Mouse (Mus musculus): Measurements from ENCODE around the gene Dnah11. TPM values are rescaled to one million over a fixed set of nuclear protein-coding genes. Genes with fewer than 3 reads are reported as not detected.

The Dnah11 gene
- polyA plus RNA-seq, 1 experiment from 2014 or later = 0.60 TPM

GRCm38 (mm10) chr12:118043130-118043647, 155.7 kb downstream of the Dnah11 start:
- H3K4me2 ChIP-seq (replicated peaks) = no peak overlapping the region
- H3K36me3 ChIP-seq = no peaks in the 10 kb centered on the region
- ATAC-seq (ENCODE audit: insufficient number of reproducible peaks, low FRiP score, low TSS enrichment, low read depth) = no peak
- no peaks in the 10 kb centered on the region for H3K9me3 ChIP-seq (replicated peaks)
- no peak overlapping the region for H3K27ac ChIP-seq (replicated peaks)
- no peak overlapping the region for H3K4me3 ChIP-seq (replicated peaks)
- H3K27me3 ChIP-seq = no peaks in the 10 kb centered on the region
- H3K4me1 ChIP-seq = no peaks in the 10 kb centered on the region
- 90% methylated on average over 1 of the region's 1 CpGs for WGBS
- H3K9ac ChIP-seq = no peak overlapping the region

GRCm38 (mm10) chr12:118042196-118042595, 156.6 kb downstream of the Dnah11 start:
- ATAC-seq (ENCODE audit: insufficient number of reproducible peaks, low FRiP score, low TSS enrichment, low read depth) = no peak
- Histone ChIP-seq H3K36me3 (no peaks in the 10 kb centered on the region), H3K9me3 (replicated peaks) (no peaks in the 10 kb centered on the region), H3K4me2 (replicated peaks) (no peak overlapping the region), H3K4me1 (no peaks in the 10 kb centered on the region), H3K9ac (no peak overlapping the region), H3K4me3 (replicated peaks) (no peak overlapping the region), H3K27ac (replicated peaks) (no peak overlapping the region), H3K27me3 (no peaks in the 10 kb centered on the region)
- WGBS = 83% methylated on average over 2 of the region's 2 CpGs

- Histone ChIP-seq H3K36me3 (no peaks in the 10 kb centered on the region), H3K4me1 (no peaks in the 10 kb centered on the region), H3K27ac (replicated peaks) (no peak overlapping the region), H3K4me3 (replicated peaks) (no peak overlapping the region), H3K9ac (no peak overlapping the region), H3K27me3 (no peaks in the 10 kb centered on the region), H3K9me3 (replicated peaks) (no peaks in the 10 kb centered on the region), H3K4me2 (replicated peaks) (no peak overlapping the region)
- ATAC-seq (ENCODE audit: insufficient number of reproducible peaks, low FRiP score, low TSS enrichment, low read depth) = no peak
- 89% methylated on average over 1 of the region's 1 CpGs for WGBS
Observed at GRCm38 (mm10) chr12:118034990-118035389, 163.9 kb downstream of the Dnah11 start.

DNA sequence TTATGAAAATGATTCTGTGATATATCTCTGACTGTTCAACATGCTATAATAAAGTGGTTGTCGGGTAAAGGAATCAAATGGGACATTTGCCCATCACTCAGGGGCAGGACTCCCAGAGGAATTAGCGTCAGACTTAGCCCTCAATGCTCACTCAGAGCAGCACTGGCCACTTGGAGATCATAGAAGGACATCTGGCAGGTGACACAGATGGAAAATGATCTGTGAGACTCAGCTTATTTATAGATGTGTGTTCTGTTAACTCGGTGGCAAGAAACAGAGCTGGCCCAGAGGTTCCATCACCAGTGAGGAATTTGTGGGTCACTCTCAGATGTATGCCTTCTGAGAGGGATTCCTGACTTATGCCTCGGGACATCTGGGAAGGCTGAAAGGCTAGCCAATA, 173.1 kb downstream of the Dnah11 start:
- Histone ChIP-seq H3K36me3 (no peaks in the 10 kb centered on the region), H3K4me2 (replicated peaks) (no peak overlapping the region), H3K27ac (replicated peaks) (no peak overlapping the region), H3K9ac (no peak overlapping the region), H3K4me3 (replicated peaks) (no peak overlapping the region), H3K27me3 (no peaks in the 10 kb centered on the region), H3K9me3 (replicated peaks) (no peaks in the 10 kb centered on the region), H3K4me1 (no peaks in the 10 kb centered on the region)
- 63% methylated on average over 4 of the region's 4 CpGs for WGBS
- no peak for ATAC-seq (ENCODE audit: insufficient number of reproducible peaks, low FRiP score, low TSS enrichment, low read depth)

DNA sequence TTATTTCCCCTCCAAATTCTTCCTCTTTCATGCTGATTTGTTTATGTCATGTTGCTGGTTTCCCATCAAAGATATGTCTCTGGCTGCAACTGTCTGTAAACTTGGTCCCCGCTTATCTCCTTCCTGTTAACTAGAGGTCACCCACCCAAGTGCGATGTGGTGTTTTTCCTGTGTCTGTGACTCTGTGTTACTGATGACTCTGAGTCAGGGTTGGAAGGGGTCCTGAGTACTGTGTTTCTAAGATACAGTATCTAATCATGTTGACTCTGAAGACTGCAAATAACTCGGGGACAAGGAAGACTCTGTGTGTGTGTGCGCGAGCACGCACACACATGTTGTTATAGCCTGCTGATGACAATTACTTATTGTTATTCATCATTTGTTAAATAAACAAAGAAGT, 179.9 kb downstream of the Dnah11 start:
- no peak overlapping the region for H3K27ac ChIP-seq (replicated peaks)
- H3K9me3 ChIP-seq (replicated peaks) = no peaks in the 10 kb centered on the region
- no peak overlapping the region for H3K4me3 ChIP-seq (replicated peaks)
- no peak overlapping the region for H3K9ac ChIP-seq
- H3K4me1 ChIP-seq = no peaks in the 10 kb centered on the region
- ATAC-seq (ENCODE audit: insufficient number of reproducible peaks, low FRiP score, low TSS enrichment, low read depth) = no peak
- no peak overlapping the region for H3K4me2 ChIP-seq (replicated peaks)
- H3K27me3 ChIP-seq = no peaks in the 10 kb centered on the region
- no peaks in the 10 kb centered on the region for H3K36me3 ChIP-seq
- 90% methylated on average over 6 of the region's 6 CpGs for WGBS

GRCm38 (mm10) chr12:118013872-118014271, 185.0 kb downstream of the Dnah11 start:
- Histone ChIP-seq H3K4me2 (replicated peaks) (no peak overlapping the region), H3K4me3 (replicated peaks) (no peak overlapping the region), H3K27ac (replicated peaks) (no peak overlapping the region), H3K4me1 (no peaks in the 10 kb centered on the region), H3K36me3 (no peaks in the 10 kb centered on the region), H3K27me3 (no peaks in the 10 kb centered on the region), H3K9me3 (replicated peaks) (no peaks in the 10 kb centered on the region), H3K9ac (no peak overlapping the region)
- WGBS = 90% methylated on average over 3 of the region's 3 CpGs
- no peak for ATAC-seq (ENCODE audit: insufficient number of reproducible peaks, low FRiP score, low TSS enrichment, low read depth)

- Histone ChIP-seq H3K9me3 (replicated peaks) (no peaks in the 10 kb centered on the region), H3K27ac (replicated peaks) (no peak overlapping the region), H3K4me3 (replicated peaks) (no peak overlapping the region), H3K27me3 (no peaks in the 10 kb centered on the region), H3K36me3 (no peaks in the 10 kb centered on the region), H3K4me2 (replicated peaks) (no peak overlapping the region), H3K9ac (no peak overlapping the region), H3K4me1 (no peaks in the 10 kb centered on the region)
- ATAC-seq (ENCODE audit: insufficient number of reproducible peaks, low FRiP score, low TSS enrichment, low read depth) = no peak
- WGBS = 72% methylated on average over 8 of the region's 8 CpGs
Observed at GRCm38 (mm10) chr12:118011921-118012320, 186.9 kb downstream of the Dnah11 start.

DNA sequence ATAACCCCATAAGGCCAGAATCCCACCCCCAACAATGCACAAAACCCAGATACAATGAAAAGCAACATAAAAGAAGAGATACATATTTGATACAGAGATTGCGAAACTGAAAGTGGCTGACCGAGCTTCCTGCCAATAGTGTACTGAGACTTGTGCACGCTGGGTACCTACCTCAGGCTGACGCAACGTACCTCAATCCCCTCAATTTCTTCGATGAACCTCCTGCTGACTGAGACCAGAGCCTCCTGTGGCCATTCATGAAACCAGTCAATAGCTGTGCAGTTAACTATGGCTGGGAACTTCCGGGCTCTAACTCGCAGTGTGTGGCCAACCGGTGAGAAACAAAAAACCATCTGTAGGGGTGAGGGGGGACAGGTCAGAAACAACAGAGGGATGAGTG, 203.9 kb downstream of the Dnah11 start:
- no peak overlapping the region for H3K4me2 ChIP-seq (replicated peaks)
- no peaks in the 10 kb centered on the region for H3K9me3 ChIP-seq (replicated peaks)
- H3K36me3 ChIP-seq = no peaks in the 10 kb centered on the region
- no peak overlapping the region for H3K4me3 ChIP-seq (replicated peaks)
- ATAC-seq (ENCODE audit: insufficient number of reproducible peaks, low FRiP score, low TSS enrichment, low read depth) = no peak
- H3K9ac ChIP-seq = no peak overlapping the region
- WGBS = 64% methylated on average over 9 of the region's 9 CpGs
- H3K4me1 ChIP-seq = no peaks in the 10 kb centered on the region
- no peak overlapping the region for H3K27ac ChIP-seq (replicated peaks)
- 0 out of 2 replicates have a peak, but pooled peaks cover 4% of the 10 kb centered on the region for H3K27me3 ChIP-seq

GRCm38 (mm10) chr12:117993499-117993898, 205.3 kb downstream of the Dnah11 start:
- 1% methylated on average over 7 of the region's 7 CpGs for WGBS

DNA sequence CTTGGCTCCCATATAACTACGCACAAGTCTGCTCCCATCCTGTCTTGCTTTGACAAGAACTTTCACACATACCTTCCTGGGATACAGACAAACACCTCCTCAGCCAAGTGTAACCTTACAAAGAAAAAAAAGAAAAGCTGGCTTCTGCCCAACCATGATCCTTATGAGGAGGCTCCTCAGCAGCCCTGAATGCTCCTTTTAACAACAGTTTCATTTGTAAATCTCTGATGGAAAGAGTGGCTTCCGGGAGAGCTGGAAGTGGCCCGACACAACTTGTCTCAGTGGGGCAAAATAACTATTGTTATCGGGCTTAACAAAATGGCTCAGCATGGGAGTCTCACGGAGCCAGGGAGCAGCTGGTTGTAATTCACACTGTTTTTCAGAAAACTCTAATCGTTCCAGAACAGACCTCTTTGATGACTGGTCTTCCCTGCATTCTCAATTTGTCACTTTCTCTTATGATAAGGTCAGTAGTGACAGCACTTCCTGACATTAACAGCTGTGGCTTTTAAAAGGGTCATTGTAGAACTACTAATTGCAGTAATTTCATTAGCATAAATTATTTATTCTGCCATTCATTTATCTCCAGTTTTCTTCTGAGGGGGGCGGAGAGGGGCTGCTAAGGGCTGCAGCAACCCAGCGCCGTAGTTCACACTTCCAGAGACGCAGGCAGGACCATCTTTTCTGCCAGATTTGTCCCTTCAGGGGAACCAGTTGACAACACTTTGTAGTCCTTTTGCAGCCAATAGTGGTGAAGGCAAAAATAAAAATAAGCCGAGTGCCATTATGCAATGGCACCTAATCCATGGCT, 209.6 kb downstream of the Dnah11 start:
- Histone ChIP-seq H3K4me1 (peaks cover 8% of the 10 kb centered on the region), H3K4me2 (replicated peaks) (peak overlapping the region; percentile 19; the same call in 1 of the 2 replicates), H3K4me3 (replicated peaks) (no peak overlapping the region), H3K9ac (no peak overlapping the region), H3K36me3 (no peaks in the 10 kb centered on the region), H3K9me3 (replicated peaks) (no peaks in the 10 kb centered on the region), H3K27me3 (0 out of 2 replicates have a peak, but pooled peaks cover 4% of the 10 kb centered on the region), H3K27ac (replicated peaks) (no peak overlapping the region)
- ATAC-seq (ENCODE audit: insufficient number of reproducible peaks, low FRiP score, low TSS enrichment, low read depth) = no peak
- 11% methylated on average over 11 of the region's 11 CpGs for WGBS

More at GRCm38 (mm10) chr12:117993499-117993898, 205.3 kb downstream of the Dnah11 start:
- ATAC-seq (ENCODE audit: insufficient number of reproducible peaks, low FRiP score, low TSS enrichment, low read depth) = peak; percentile 81
- no peak overlapping the region for H3K4me2 ChIP-seq (replicated peaks)
- no peaks in the 10 kb centered on the region for H3K36me3 ChIP-seq
- H3K9me3 ChIP-seq (replicated peaks) = no peaks in the 10 kb centered on the region
- H3K4me3 ChIP-seq (replicated peaks) = no peak overlapping the region
- 0 out of 2 replicates have a peak, but pooled peaks cover 4% of the 10 kb centered on the region for H3K27me3 ChIP-seq
- H3K4me1 ChIP-seq = peaks cover 8% of the 10 kb centered on the region
- no peak overlapping the region for H3K9ac ChIP-seq
- no peak overlapping the region for H3K27ac ChIP-seq (replicated peaks)

DNA sequence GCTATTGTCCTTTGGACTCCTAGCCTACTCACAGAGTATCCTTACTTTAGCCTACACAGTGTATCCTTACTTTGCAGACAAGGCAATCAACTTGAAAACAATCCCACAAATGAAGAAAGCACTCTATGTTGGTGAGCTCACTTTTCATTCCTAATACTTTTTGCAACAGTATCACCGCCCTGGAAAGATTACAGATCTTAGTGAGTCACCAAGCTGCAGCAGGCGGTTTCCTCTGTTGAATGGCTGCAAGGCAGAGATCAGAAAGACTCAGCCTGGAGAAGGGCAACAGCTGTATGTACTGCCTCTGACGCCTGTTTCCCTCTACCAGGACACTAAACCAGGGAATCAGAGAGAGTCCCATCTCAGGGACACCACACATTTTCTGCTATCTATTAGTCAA, 218.5 kb downstream of the Dnah11 start:
- 41% methylated on average over 3 of the region's 3 CpGs for WGBS
- Histone ChIP-seq H3K27ac (replicated peaks) (no peak overlapping the region), H3K9ac (no peak overlapping the region), H3K4me3 (replicated peaks) (no peak overlapping the region), H3K4me2 (replicated peaks) (no peak overlapping the region), H3K4me1 (no peaks in the 10 kb centered on the region), H3K9me3 (replicated peaks) (no peaks in the 10 kb centered on the region), H3K36me3 (no peaks in the 10 kb centered on the region), H3K27me3 (no peaks in the 10 kb centered on the region)
- no peak for ATAC-seq (ENCODE audit: insufficient number of reproducible peaks, low FRiP score, low TSS enrichment, low read depth)

DNA sequence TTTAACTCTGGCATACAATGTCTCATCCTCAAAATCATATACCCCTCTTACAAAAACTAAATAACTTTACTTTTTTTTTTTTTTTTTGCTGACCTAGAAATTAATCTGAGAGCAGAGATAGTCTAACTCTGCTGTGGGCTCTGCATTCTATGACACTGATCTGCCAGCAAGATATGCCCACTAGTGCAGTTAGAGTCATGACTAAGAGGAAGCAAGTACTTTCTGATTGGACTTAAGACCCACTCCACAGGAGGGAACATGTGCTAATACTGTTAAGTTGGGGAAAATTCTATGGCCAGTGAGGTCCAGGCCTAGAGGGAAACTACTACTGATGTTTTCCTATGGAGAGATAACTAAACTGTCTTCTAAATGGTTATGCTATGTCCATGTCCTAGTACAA, 225.1 kb downstream of the Dnah11 start:
- Histone ChIP-seq H3K9me3 (replicated peaks) (no peaks in the 10 kb centered on the region), H3K4me3 (replicated peaks) (no peak overlapping the region)

More for the DNA sequence above, 225.1 kb downstream of the Dnah11 start:
- Histone ChIP-seq H3K27me3 (no peaks in the 10 kb centered on the region), H3K4me1 (no peaks in the 10 kb centered on the region), H3K4me2 (replicated peaks) (no peak overlapping the region), H3K27ac (replicated peaks) (no peak overlapping the region), H3K36me3 (no peaks in the 10 kb centered on the region), H3K9ac (no peak overlapping the region)
- no peak for ATAC-seq (ENCODE audit: insufficient number of reproducible peaks, low FRiP score, low TSS enrichment, low read depth)

Data from embryonic facial prominence, embryonic 15.5 days (tissue).